Mouse (Mus musculus) kidney, embryonic 16.5 days (tissue): ENCODE measurements around the gene Sf3a2. TPM values are rescaled to one million over a fixed set of nuclear protein-coding genes. Genes with fewer than 3 reads are reported as not detected.

Source experiments
- ATAC-seq: fragments of 200-750 bp; cut with Nextera tagmentation; 2 replicates; pipeline ENCODE4 v1.8.0; 2017; ENCODE audit warnings: moderate TSS enrichment; ENCODE audit not compliant: low FRiP score, low TSS enrichment
- H3K27ac ChIP-seq: fragments of 300-500 bp; sonication (generic); 2 replicates; pipeline ENCODE4 v1.5.1; 2014; ENCODE audit warnings: low read length
- H3K27me3 ChIP-seq: fragments of 300-500 bp; sonication (generic); 2 replicates; pipeline ENCODE4 v1.6.1; 2014; ENCODE audit warnings: low read length, control low read depth, mixed read lengths; ENCODE audit not compliant: insufficient read depth
- H3K36me3 ChIP-seq: fragments of 300-500 bp; sonication (generic); 2 replicates; pipeline ENCODE4 v1.6.1; 2014; ENCODE audit warnings: low read length, control low read depth, mixed read lengths; ENCODE audit not compliant: insufficient read depth
- H3K4me1 ChIP-seq: fragments of 300-500 bp; sonication (generic); 2 replicates; pipeline ENCODE4 v1.6.1; 2014; ENCODE audit warnings: low read length, control low read depth, mixed read lengths; ENCODE audit not compliant: insufficient read depth
- H3K4me2 ChIP-seq: fragments of 300-500 bp; sonication (generic); replicated peaks from 2 replicates; pipeline ENCODE4 v1.6.1; 2014; ENCODE audit warnings: low read depth, low read length
- H3K4me3 ChIP-seq: fragments of 300-500 bp; sonication (generic); 2 replicates; pipeline ENCODE4 v1.5.1; 2014; ENCODE audit warnings: mild to moderate bottlenecking, low read length
- H3K9ac ChIP-seq: fragments of 300-500 bp; sonication (generic); replicated peaks from 2 replicates; pipeline ENCODE4 v1.6.1; 2014; ENCODE audit warnings: low read length
- H3K9me3 ChIP-seq: fragments of 300-500 bp; sonication (generic); 2 replicates; pipeline ENCODE4 v1.6.1; 2016; ENCODE audit warnings: low read length, control low read depth
- WGBS: fragments of 180-500 bp; shearing (Covaris S2); extraction: QIAGEN DNeasy Blood & Tissue Kit; methylation state at CpG from one replicate; pipeline ENCODE4 v1.1.7; 2014; 5-methylcytosine and 5-hydroxymethylcytosine counted together
- polyA plus RNA-seq: library from polyadenylated mRNA; unstranded; fragments of >200 nt; fragmentation: Nextera tagmentation; extraction: Ambion mirVana; gene quantifications from 2 replicates; pipeline ENCODE4 v1.2.1, GENCODE M21; 2015

The Sf3a2 gene
- polyA plus RNA-seq, 1 experiment from 2014 or later: 71.2 TPM

DNA sequence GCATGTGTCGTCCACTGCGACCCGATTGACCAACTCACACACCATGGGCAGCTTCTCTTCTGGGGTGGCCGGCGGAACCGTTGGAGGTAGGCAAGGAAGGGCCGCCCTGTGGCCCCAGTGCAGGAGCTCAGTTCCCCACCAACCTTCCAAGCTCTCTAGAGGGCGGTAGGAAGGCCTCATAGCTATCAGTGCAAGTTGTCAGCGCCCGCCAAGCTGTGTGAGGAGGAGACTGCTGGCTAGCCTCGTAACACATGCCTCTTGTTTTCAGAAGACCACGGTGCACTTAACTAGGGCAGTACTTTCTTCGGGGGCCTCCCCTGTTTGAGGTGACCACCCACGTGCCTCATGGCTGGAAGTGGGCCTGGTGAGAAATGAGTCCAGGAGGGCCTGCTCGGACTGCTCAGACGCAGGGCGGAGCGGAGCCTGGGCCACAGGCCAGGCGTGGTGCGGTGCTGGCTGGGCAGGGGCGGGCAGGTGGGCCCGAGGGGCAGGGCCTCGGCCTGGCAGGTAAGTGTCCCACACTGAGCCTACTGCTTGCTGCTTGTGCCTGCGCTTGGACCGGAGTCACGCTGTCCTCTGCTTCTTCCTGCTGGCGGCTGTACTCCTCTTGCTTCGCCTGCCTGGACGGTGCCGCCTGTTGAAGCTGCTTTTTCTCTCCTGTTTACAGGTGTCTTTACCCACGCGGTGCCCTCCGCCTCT, 6.4 kb upstream of the Sf3a2 start:
- H3K36me3 ChIP-seq: peaks cover 80% of the 10 kb centered on the region
- H3K27me3 ChIP-seq: no peaks in the 10 kb centered on the region
- peaks cover 12% of the 10 kb centered on the region for H3K4me1 ChIP-seq
- H3K4me3 ChIP-seq: no peak overlapping the region
- H3K9ac ChIP-seq: no peak overlapping the region
- ATAC-seq: no peak; the same call in 1 of the 2 replicates
- no peaks in the 10 kb centered on the region for H3K9me3 ChIP-seq
- no peak overlapping the region for H3K4me2 ChIP-seq
- 81% methylated on average over 33 of the region's 33 CpGs for WGBS
- H3K27ac ChIP-seq: no peak overlapping the region

DNA sequence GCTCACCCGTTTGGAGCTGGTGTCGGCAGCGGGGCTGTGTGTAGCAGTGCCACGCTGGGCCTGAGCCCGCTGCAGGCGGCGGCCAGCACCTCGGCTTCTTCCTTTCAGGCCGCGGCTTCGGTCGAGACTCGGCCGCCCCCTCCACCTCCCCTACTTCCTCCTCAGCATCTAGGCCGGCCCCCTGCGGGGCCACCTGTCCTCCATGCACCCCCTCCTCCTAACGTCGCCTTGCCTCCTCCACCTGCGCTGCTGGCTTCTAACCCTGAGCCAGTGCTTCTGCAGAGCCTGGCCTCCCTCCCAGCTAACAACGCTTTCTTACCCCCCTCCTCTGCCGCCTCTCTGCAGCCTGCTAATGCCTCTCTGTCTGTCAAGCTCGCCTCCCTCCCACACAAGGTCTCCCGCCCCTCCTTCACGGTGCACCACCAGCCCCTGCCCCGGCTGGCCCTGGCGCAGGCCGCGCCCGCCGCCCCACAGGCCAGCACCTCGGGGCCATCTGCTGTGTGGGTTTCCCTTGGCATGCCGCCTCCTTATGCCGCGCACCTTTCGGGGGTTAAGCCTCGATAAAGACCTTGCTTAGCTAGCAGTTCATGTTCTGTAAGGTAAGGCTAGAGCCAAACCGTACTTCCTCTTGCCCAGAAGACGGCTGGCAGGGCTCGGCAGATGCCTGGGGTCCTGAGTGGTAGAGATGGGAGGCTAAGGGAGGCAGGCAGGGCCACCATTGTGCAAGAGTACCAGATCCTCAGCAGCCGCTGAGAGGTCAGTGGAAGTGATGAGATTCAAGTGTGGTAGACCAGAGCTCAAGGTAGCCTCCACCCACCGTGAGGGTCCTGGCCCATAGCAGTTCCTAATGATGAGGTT, 5.6 kb upstream of the Sf3a2 start:
- H3K36me3 ChIP-seq: peaks cover 74% of the 10 kb centered on the region
- no peak overlapping the region for H3K4me3 ChIP-seq
- peaks cover 18% of the 10 kb centered on the region for H3K4me1 ChIP-seq
- no peak overlapping the region for H3K9ac ChIP-seq
- no peak overlapping the region for H3K27ac ChIP-seq
- no peaks in the 10 kb centered on the region for H3K27me3 ChIP-seq
- no peaks in the 10 kb centered on the region for H3K9me3 ChIP-seq
- H3K4me2 ChIP-seq: no peak overlapping the region
- WGBS: 54% methylated on average over 40 of the region's 41 CpGs
- ATAC-seq: 0 out of 2 replicates have a peak, but pooled peaks have one; percentile 21

DNA sequence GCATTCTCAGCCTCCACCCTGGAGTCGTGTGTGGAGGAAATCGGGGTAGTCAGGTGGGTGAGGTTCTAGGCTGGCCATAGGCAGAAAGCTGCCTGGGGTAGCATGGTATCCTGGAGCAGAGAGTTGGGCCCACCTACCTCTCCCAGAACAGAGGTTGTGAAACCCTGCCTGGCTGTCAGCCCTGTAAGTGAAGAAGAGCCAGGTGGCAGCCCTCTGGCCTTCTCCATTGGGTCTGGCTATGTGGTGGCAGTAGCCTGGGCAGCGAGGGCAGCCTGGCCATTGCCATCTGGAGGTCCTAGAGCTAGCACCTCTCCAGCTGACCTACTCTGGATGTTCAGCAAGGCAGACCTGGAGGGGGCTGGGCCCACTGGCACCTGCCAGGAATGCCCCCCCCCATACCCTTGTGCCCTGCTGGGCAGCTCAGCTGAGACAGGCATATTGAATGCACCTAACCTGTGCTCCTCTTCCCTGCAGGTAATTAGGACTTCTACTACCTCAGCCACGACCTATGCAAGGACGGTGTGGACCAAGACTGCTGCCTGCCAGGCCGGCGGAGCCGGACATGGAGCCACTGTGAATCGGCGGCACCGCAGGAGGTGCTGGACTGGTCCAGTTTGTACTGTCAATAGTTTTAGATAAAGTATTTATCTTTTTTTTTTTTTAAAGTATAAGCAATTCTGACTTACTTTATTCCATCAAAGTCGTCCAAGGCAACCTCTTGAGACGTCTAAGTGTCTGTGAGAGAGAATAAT, 4.8 kb upstream of the Sf3a2 start:
- Histone ChIP-seq H3K36me3 (peaks cover 66% of the 10 kb centered on the region), H3K4me3 (no peak overlapping the region), H3K4me1 (peaks cover 18% of the 10 kb centered on the region), H3K27me3 (no peaks in the 10 kb centered on the region), H3K27ac (no peak overlapping the region), H3K9ac (no peak overlapping the region), H3K9me3 (no peaks in the 10 kb centered on the region), H3K4me2 (no peak overlapping the region)
- ATAC-seq: no peak
- WGBS: 93% methylated on average over 13 of the region's 13 CpGs

DNA sequence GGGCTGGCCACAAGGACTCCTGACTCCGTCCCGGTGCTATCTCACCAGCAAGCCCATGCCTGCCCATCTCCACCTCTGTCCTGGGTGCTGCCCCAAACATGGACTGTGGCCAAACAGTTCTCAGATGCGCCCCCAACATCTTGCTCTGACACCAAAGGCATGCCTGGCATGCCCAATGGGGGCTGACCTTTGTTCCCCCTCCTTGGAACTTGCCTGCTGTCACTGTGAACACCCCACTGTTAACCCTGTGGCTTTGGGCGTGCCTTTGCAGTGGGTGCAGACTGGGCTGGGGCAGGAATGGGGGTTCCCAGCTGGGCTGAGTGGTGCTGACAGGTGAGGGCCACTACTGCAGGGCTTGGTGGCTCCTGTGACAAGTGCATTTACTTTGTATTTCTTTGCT, 4.2 kb upstream of the Sf3a2 start:
- Histone ChIP-seq H3K4me2 (no peak overlapping the region), H3K27me3 (no peaks in the 10 kb centered on the region), H3K4me3 (no peak overlapping the region), H3K36me3 (peaks cover 60% of the 10 kb centered on the region), H3K9ac (no peak overlapping the region), H3K27ac (no peak overlapping the region), H3K9me3 (no peaks in the 10 kb centered on the region), H3K4me1 (peaks cover 18% of the 10 kb centered on the region)
- no peak for ATAC-seq
- WGBS: 86% methylated on average over 4 of the region's 4 CpGs

DNA sequence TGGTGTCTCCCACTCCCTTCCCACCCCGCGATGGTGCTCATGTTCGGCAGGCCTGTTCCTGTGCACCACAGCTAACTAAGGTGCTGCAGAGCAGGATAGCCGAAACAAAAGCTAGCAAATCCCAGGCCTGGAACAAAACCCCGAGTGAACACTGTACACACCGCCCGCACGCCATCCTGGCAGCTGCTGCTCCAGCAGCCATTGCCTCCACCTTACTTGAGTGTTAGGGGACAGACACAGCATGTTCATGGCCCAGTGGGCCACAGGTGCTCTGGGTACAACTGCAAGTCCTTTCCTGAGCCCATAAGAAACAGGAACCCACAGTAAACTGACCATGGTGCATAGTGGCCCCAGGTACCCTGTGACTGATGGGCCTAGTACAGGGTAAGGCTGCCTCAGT, 3.2 kb upstream of the Sf3a2 start:
- H3K4me3 ChIP-seq: no peak overlapping the region
- H3K4me2 ChIP-seq: no peak overlapping the region
- H3K4me1 ChIP-seq: peaks cover 24% of the 10 kb centered on the region
- no peak for ATAC-seq
- H3K9me3 ChIP-seq: no peaks in the 10 kb centered on the region
- H3K36me3 ChIP-seq: peaks cover 52% of the 10 kb centered on the region
- H3K9ac ChIP-seq: no peak overlapping the region
- H3K27ac ChIP-seq: no peak overlapping the region
- H3K27me3 ChIP-seq: no peaks in the 10 kb centered on the region
- 87% methylated on average over 8 of the region's 8 CpGs for WGBS

DNA sequence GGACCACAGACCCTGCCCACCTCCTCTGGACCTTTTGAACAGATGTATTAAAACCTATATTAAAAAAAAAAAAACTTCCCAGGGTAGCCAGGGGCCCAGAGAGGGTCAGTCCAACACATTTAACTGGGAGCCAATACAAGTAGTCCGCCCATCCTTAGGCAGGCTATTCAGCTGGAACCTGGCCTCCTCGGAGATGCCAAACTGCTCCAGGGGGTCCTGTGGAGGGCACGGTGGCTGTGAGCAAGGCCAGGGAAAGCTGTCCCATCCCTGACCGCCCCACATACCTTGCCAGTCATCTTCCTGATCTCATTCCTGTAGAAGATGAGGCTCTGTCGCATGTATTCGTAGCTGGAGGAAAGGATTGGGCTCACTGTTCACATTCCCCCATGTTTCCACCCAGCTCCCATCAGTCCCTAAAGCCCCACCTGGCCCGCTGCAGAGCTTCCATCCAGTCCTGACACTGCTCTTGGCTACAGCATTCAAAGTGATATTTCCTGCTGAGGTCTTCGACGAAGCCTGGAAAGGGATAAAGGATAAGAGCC, 1.6 kb upstream of the Sf3a2 start:
- Histone ChIP-seq H3K4me1 (peaks cover 29% of the 10 kb centered on the region), H3K27ac (no peak overlapping the region), H3K27me3 (no peaks in the 10 kb centered on the region), H3K4me2 (peak overlapping the region; percentile 88), H3K4me3 (peak overlapping the region; percentile 96), H3K9ac (peak overlapping the region; percentile 99), H3K9me3 (no peaks in the 10 kb centered on the region), H3K36me3 (peaks cover 48% of the 10 kb centered on the region)
- ATAC-seq: no peak
- 82% methylated on average over 9 of the region's 9 CpGs for WGBS

DNA sequence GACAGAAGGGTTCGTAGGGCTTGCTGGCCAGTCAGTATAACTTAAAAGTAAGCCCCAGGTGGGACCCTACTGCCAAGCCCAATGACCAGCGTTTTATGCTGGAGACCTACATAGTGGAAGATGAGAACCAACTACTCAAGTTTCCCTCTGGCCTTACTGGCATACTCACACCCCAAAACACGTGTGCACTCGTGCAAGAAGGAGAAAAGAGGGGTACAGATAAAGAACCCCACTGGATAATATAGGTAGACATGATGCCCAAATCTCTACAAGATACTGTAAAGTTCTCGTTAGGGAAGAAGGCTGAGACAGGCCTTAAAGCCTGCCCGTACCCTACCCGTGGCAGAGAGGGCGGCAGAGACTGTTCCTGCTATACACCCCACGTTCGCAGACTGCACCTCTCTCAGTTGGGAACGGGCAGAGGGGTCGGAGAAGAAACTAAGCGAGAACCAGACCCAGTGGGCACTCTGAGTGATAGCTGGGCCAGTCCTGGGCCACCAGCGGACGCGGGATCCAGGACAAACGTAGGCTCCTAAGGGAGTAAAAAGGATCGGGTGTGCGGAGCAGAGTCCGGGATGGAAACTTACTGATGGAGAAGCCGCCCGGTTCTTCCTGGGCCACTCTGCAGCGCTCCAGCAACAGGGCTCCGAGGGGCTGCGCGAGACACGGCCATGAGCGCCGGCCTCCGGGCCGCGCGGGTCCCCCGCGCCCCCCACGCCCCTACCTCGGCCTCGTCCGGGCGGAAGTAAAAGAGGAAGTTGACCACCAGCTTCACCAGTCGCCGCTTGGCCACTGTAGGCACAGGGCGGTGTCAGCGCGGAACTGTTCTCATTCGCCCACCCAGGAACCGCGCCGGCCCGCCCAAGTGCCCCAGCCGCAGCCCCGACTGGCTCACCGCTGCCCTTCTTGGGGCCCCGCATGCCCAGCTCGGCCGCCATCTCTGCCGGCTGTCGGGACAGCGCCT, 530 bp upstream of the Sf3a2 start:
- H3K4me2 ChIP-seq: peak overlapping the region; percentile 88
- H3K27me3 ChIP-seq: no peaks in the 10 kb centered on the region
- H3K36me3 ChIP-seq: peaks cover 51% of the 10 kb centered on the region
- WGBS: 2% methylated on average over 53 of the region's 59 CpGs
- peaks cover 22% of the 10 kb centered on the region for H3K4me1 ChIP-seq
- H3K4me3 ChIP-seq: peak overlapping the region; percentile 96
- H3K9me3 ChIP-seq: no peaks in the 10 kb centered on the region
- peak overlapping the region; percentile 98 for H3K27ac ChIP-seq
- ATAC-seq: peak; percentile 82
- H3K9ac ChIP-seq: peak overlapping the region; percentile 99

DNA sequence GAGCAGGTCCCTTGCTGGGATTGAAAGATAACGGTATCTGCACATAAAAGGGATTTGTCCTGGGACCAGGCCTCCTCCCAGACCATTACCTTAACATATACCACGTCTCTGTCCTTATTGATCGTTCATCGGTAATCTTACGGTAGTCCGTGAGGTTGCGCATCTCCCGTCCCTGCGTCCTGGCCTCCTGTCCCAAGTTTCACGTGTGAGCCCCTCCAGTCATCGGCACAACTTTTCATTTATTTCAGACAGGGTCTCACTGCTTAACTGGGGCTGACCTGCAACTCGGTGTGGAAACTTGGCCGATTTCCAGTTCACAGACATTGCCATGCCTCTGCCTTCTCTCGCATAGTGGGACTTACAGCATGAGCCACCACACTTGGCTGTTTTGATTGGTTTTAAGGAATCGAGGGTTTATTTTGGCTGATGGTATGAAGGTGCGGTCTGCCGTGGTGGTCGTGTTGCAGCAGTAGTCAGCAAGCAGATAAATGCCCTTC, 1.1 kb downstream of the Sf3a2 start:
- Histone ChIP-seq H3K4me2 (peak overlapping the region; percentile 88), H3K27ac (peak overlapping the region; percentile 98), H3K4me1 (peaks cover 22% of the 10 kb centered on the region), H3K9ac (peak overlapping the region; percentile 99), H3K36me3 (peaks cover 52% of the 10 kb centered on the region), H3K4me3 (peak overlapping the region; percentile 96), H3K27me3 (no peaks in the 10 kb centered on the region), H3K9me3 (no peaks in the 10 kb centered on the region)
- no peak for ATAC-seq
- 2% methylated on average over 18 of the region's 18 CpGs for WGBS
